Mouse (Mus musculus) limb, embryonic 10.5 days (tissue): Measurements from ENCODE around the gene Ehd3. TPM values are rescaled to one million over a fixed set of nuclear protein-coding genes. Genes with fewer than 3 reads are reported as not detected.

Experiments
- DNase-seq: peaks from one replicate; pipeline ENCODE4 v3.0.0-alpha.2; 2017; ENCODE audit warnings: low spot score
- H3K27ac ChIP-seq: fragments of 300-500 bp; sonication (generic); 2 replicates; pipeline ENCODE4 v1.5.1; 2016; ENCODE audit warnings: mild to moderate bottlenecking
- H3K27me3 ChIP-seq: fragments of 300-500 bp; sonication (generic); 2 replicates; pipeline ENCODE4 v1.6.1; 2016; ENCODE audit warnings: low read depth, mild to moderate bottlenecking; ENCODE audit not compliant: poor library complexity, severe bottlenecking
- H3K36me3 ChIP-seq: fragments of 300-500 bp; sonication (generic); 2 replicates; pipeline ENCODE4 v1.6.1; 2016; ENCODE audit warnings: mild to moderate bottlenecking, moderate library complexity
- H3K4me1 ChIP-seq: fragments of 300-500 bp; sonication (generic); 2 replicates; pipeline ENCODE4 v1.6.1; 2016
- H3K4me3 ChIP-seq: fragments of 300-500 bp; sonication (generic); 2 replicates; pipeline ENCODE4 v1.5.1; 2016; ENCODE audit warnings: mild to moderate bottlenecking, moderate library complexity
- H3K9me3 ChIP-seq: fragments of 300-500 bp; sonication (generic); replicated peaks from 2 replicates; pipeline ENCODE4 v1.6.1; 2016; ENCODE audit warnings: mild to moderate bottlenecking
- WGBS: fragments of 180-500 bp; shearing (Covaris S2); methylation state at CpG from one replicate; pipeline ENCODE4 v1.1.7; 2016; 5-methylcytosine and 5-hydroxymethylcytosine counted together
- polyA plus RNA-seq: library from polyadenylated mRNA; unstranded; fragments of >200 nt; fragmentation: Nextera tagmentation; extraction: Ambion mirVana; gene quantifications from 2 replicates; pipeline ENCODE4 v1.2.1, GENCODE M21; 2016

Gene Ehd3
- polyA plus RNA-seq, 1 experiment from 2014 or later = 9.8 TPM

- 78% methylated on average over 8 of the region's 8 CpGs for WGBS
- peaks cover 3% of the 10 kb centered on the region; the same call in 1 of the 2 replicates for H3K4me1 ChIP-seq
- H3K9me3 ChIP-seq = no peaks in the 10 kb centered on the region
- H3K27me3 ChIP-seq = no peaks in the 10 kb centered on the region
- no peaks in the 10 kb centered on the region for H3K36me3 ChIP-seq
- no peak overlapping the region for H3K27ac ChIP-seq
- H3K4me3 ChIP-seq = no peak overlapping the region
- no peak for DNase-seq
These were observed 9.2 kb downstream of the Ehd3 start for GRCm38 (mm10) chr17:73813031-73813660.

GRCm38 (mm10) chr17:73814500-73815190 is 10.7 kb downstream of the Ehd3 start:
- H3K27me3 ChIP-seq = no peaks in the 10 kb centered on the region
- 91% methylated on average over 6 of the region's 6 CpGs for WGBS
- H3K36me3 ChIP-seq = no peaks in the 10 kb centered on the region
- no peak overlapping the region for H3K4me3 ChIP-seq
- no peak for DNase-seq
- no peak overlapping the region for H3K27ac ChIP-seq
- H3K9me3 ChIP-seq = no peaks in the 10 kb centered on the region
- H3K4me1 ChIP-seq = no peaks in the 10 kb centered on the region

GRCm38 (mm10) chr17:73817697-73818380 is 13.9 kb downstream of the Ehd3 start:
- no peak overlapping the region for H3K27ac ChIP-seq

GRCm38 (mm10) chr17:73818936-73819335 is 15.0 kb downstream of the Ehd3 start:
- WGBS = 73% methylated on average over 4 of the region's 4 CpGs
- H3K27me3 ChIP-seq = no peaks in the 10 kb centered on the region
- H3K27ac ChIP-seq = no peak overlapping the region
- no peak overlapping the region for H3K4me3 ChIP-seq
- no peaks in the 10 kb centered on the region for H3K36me3 ChIP-seq
- DNase-seq = no peak
- no peaks in the 10 kb centered on the region for H3K9me3 ChIP-seq
- peaks cover 16% of the 10 kb centered on the region for H3K4me1 ChIP-seq

More at GRCm38 (mm10) chr17:73817697-73818380, 13.9 kb downstream of the Ehd3 start:
- no peak overlapping the region for H3K4me3 ChIP-seq
- H3K9me3 ChIP-seq = no peaks in the 10 kb centered on the region
- WGBS = 87% methylated on average over 9 of the region's 9 CpGs
- no peak for DNase-seq
- no peaks in the 10 kb centered on the region for H3K27me3 ChIP-seq
- H3K4me1 ChIP-seq = peaks cover 5% of the 10 kb centered on the region
- H3K36me3 ChIP-seq = no peaks in the 10 kb centered on the region

- WGBS = 74% methylated on average over 4 of the region's 4 CpGs
- Histone ChIP-seq H3K36me3 (no peaks in the 10 kb centered on the region), H3K4me1 (peaks cover 20% of the 10 kb centered on the region)
These were observed 16.8 kb downstream of the Ehd3 start for GRCm38 (mm10) chr17:73820726-73821125.

GRCm38 (mm10) chr17:73822255-73822654 is 18.3 kb downstream of the Ehd3 start:
- H3K9me3 ChIP-seq = no peaks in the 10 kb centered on the region
- peaks cover 20% of the 10 kb centered on the region for H3K4me1 ChIP-seq
- no peaks in the 10 kb centered on the region for H3K27me3 ChIP-seq
- 87% methylated on average over 4 of the region's 4 CpGs for WGBS
- peaks cover 5% of the 10 kb centered on the region for H3K36me3 ChIP-seq
- H3K4me3 ChIP-seq = no peak overlapping the region
- DNase-seq = no peak
- peak overlapping the region; percentile 30; the same call in 1 of the 2 replicates for H3K27ac ChIP-seq

More at GRCm38 (mm10) chr17:73820726-73821125, 16.8 kb downstream of the Ehd3 start:
- DNase-seq = no peak
- Histone ChIP-seq H3K9me3 (no peaks in the 10 kb centered on the region), H3K27me3 (no peaks in the 10 kb centered on the region), H3K4me3 (no peak overlapping the region), H3K27ac (no peak overlapping the region)

GRCm38 (mm10) chr17:73823121-73824021 is 19.4 kb downstream of the Ehd3 start:
- Histone ChIP-seq H3K27ac (peak overlapping the region; percentile 30; the same call in 1 of the 2 replicates), H3K36me3 (peaks cover 17% of the 10 kb centered on the region), H3K9me3 (no peaks in the 10 kb centered on the region), H3K4me1 (peaks cover 20% of the 10 kb centered on the region), H3K4me3 (no peak overlapping the region), H3K27me3 (no peaks in the 10 kb centered on the region)
- WGBS = 71% methylated on average over 17 of the region's 17 CpGs
- no peak for DNase-seq

GRCm38 (mm10) chr17:73824022-73824340 is 20.0 kb downstream of the Ehd3 start:
- DNase-seq = no peak
- Histone ChIP-seq H3K4me1 (peaks cover 20% of the 10 kb centered on the region), H3K27ac (0 out of 2 replicates have a peak overlapping the region, but pooled peaks have one; percentile 20), H3K9me3 (no peaks in the 10 kb centered on the region), H3K36me3 (peaks cover 20% of the 10 kb centered on the region), H3K4me3 (no peak overlapping the region), H3K27me3 (no peaks in the 10 kb centered on the region)
- 64% methylated on average over 6 of the region's 6 CpGs for WGBS

GRCm38 (mm10) chr17:73826106-73826505 is 22.2 kb downstream of the Ehd3 start:
- DNase-seq = no peak
- H3K9me3 ChIP-seq = no peaks in the 10 kb centered on the region
- no peaks in the 10 kb centered on the region for H3K27me3 ChIP-seq
- H3K36me3 ChIP-seq = peaks cover 30% of the 10 kb centered on the region
- H3K4me1 ChIP-seq = peaks cover 20% of the 10 kb centered on the region
- no peak overlapping the region for H3K4me3 ChIP-seq
- no peak overlapping the region for H3K27ac ChIP-seq
- 89% methylated on average over 6 of the region's 6 CpGs for WGBS

- DNase-seq = no peak
- H3K27me3 ChIP-seq = no peaks in the 10 kb centered on the region
- H3K36me3 ChIP-seq = peaks cover 32% of the 10 kb centered on the region
- no peak overlapping the region for H3K27ac ChIP-seq
- H3K4me3 ChIP-seq = no peak overlapping the region
- peaks cover 19% of the 10 kb centered on the region for H3K4me1 ChIP-seq
- WGBS = 96% methylated on average over 11 of the region's 11 CpGs
- no peaks in the 10 kb centered on the region for H3K9me3 ChIP-seq
These were observed 23.5 kb downstream of the Ehd3 start for GRCm38 (mm10) chr17:73827446-73827845.

- WGBS = 92% methylated on average over 1 of the region's 1 CpGs
These were observed 26.6 kb downstream of the Ehd3 start for GRCm38 (mm10) chr17:73830511-73830910.

GRCm38 (mm10) chr17:73831427-73831826 is 27.5 kb downstream of the Ehd3 start:
- no peaks in the 10 kb centered on the region for H3K9me3 ChIP-seq
- no peak overlapping the region for H3K27ac ChIP-seq
- no peaks in the 10 kb centered on the region for H3K4me1 ChIP-seq
- WGBS = 56% methylated on average over 4 of the region's 4 CpGs
- DNase-seq = no peak
- peaks cover 32% of the 10 kb centered on the region for H3K36me3 ChIP-seq
- no peak overlapping the region for H3K4me3 ChIP-seq
- H3K27me3 ChIP-seq = no peaks in the 10 kb centered on the region

More at GRCm38 (mm10) chr17:73830511-73830910, 26.6 kb downstream of the Ehd3 start:
- Histone ChIP-seq H3K9me3 (no peaks in the 10 kb centered on the region), H3K36me3 (peaks cover 32% of the 10 kb centered on the region), H3K4me1 (no peaks in the 10 kb centered on the region), H3K27me3 (no peaks in the 10 kb centered on the region), H3K27ac (no peak overlapping the region), H3K4me3 (no peak overlapping the region)
- DNase-seq = no peak
